Mouse (Mus musculus): ENCODE results near the gene Napsa. TPM values are rescaled to one million over a fixed set of nuclear protein-coding genes. Genes with fewer than 3 reads are reported as not detected.

The Napsa gene
- total RNA-seq, 1 experiment from 2014 or later = 55.1 TPM

DNA sequence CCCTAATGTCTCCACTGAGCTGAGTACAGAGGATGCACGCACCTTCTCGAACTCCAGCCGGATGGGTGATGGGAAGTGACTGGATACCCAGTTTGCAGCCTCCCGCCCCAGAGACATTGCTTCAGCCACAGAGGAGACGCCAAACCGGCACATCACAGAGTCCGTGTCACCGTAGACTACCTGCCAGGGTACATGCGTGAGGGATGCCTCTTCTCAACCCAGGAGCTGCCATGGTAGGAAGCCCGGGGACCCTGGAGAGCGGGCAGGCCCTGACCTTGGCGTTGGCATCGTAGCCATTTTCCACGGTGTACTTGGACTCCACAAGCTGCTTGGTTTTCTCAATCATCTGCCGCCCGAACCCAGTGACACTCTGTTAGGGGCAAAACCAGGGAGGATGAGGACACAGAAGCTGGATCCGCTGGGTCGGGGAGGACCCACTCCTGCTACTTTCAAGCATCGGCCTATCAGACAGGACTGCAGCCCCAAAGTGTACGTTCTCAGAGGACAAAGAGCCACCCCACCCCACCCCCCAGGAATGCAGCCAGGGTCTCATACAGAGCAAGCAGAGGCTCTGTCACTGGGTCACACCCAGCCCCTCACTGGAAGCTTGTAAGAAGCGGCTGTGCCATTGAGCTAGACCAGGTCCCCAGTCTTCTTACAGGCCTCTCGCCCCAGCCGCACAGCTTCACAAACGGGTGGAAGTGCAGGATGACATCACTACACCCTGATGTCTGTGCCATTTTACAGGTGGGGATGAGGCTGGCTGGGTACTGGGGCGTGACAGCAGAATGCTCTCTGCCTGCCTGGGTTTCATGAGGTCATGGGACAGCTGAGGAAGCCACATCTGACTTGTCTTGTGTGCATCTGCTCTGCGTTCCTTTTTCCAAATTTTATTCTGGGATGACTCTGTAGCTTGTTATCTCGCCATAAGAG lies 36.3 kb upstream of the Napsa start:
- no peak for ATAC-seq (replicated peaks in 1 of 2; ENCODE audit: insufficient read depth in 1 of 2, low FRiP score in 2 of 2, low TSS enrichment in 1 of 2, low read depth in 1 of 2, poor library complexity in 2 of 2, severe bottlenecking in 2 of 2)

GRCm38 (mm10) chr7:44536590-44536968 lies 35.6 kb upstream of the Napsa start:
- no peak for ATAC-seq (replicated peaks in 1 of 2; ENCODE audit: insufficient read depth in 1 of 2, low FRiP score in 2 of 2, low TSS enrichment in 1 of 2, low read depth in 1 of 2, poor library complexity in 2 of 2, severe bottlenecking in 2 of 2)

- ATAC-seq (replicated peaks in 1 of 2; ENCODE audit: insufficient read depth in 1 of 2, low FRiP score in 2 of 2, low TSS enrichment in 1 of 2, low read depth in 1 of 2, poor library complexity in 2 of 2, severe bottlenecking in 2 of 2) = no peak
These were observed 35.2 kb upstream of the Napsa start for GRCm38 (mm10) chr7:44537009-44537408.

- no peak for ATAC-seq (replicated peaks in 1 of 2; ENCODE audit: insufficient read depth in 1 of 2, low FRiP score in 2 of 2, low TSS enrichment in 1 of 2, low read depth in 1 of 2, poor library complexity in 2 of 2, severe bottlenecking in 2 of 2)
These were observed 34.7 kb upstream of the Napsa start for GRCm38 (mm10) chr7:44537496-44537895.

- ATAC-seq (replicated peaks in 1 of 2; ENCODE audit: insufficient read depth in 1 of 2, low FRiP score in 2 of 2, low TSS enrichment in 1 of 2, low read depth in 1 of 2, poor library complexity in 2 of 2, severe bottlenecking in 2 of 2) = no peak
These were observed 33.2 kb upstream of the Napsa start for GRCm38 (mm10) chr7:44538756-44539624.

- no peak for ATAC-seq (replicated peaks in 1 of 2; ENCODE audit: insufficient read depth in 1 of 2, low FRiP score in 2 of 2, low TSS enrichment in 1 of 2, low read depth in 1 of 2, poor library complexity in 2 of 2, severe bottlenecking in 2 of 2)
These were observed 29.6 kb upstream of the Napsa start for GRCm38 (mm10) chr7:44542555-44542954.

GRCm38 (mm10) chr7:44543071-44543470 lies 29.1 kb upstream of the Napsa start:
- no peak for ATAC-seq (replicated peaks in 1 of 2; ENCODE audit: insufficient read depth in 1 of 2, low FRiP score in 2 of 2, low TSS enrichment in 1 of 2, low read depth in 1 of 2, poor library complexity in 2 of 2, severe bottlenecking in 2 of 2)

- no peak for ATAC-seq (replicated peaks in 1 of 2; ENCODE audit: insufficient read depth in 1 of 2, low FRiP score in 2 of 2, low TSS enrichment in 1 of 2, low read depth in 1 of 2, poor library complexity in 2 of 2, severe bottlenecking in 2 of 2)
These were observed 25.9 kb upstream of the Napsa start for GRCm38 (mm10) chr7:44546274-44546673.

DNA sequence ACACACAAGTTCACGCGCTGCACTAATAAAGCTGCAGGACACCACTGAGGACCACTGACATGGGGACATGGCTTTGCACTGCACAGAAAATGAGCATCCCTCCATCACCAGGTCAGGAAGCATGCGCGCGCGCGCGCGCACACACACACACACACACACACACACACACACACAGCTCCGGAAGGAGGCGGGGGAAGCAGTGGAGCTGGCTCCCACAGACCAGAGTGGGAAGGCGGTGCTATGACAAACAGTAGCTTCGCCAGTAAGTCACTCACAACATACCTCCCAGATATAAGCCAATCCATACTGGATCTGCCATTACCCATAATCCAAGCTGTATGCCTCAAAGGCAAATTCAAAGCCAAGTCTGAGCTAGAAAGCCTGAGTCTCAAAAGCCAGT lies 25.1 kb upstream of the Napsa start:
- ATAC-seq (replicated peaks in 1 of 2; ENCODE audit: insufficient read depth in 1 of 2, low FRiP score in 2 of 2, low TSS enrichment in 1 of 2, low read depth in 1 of 2, poor library complexity in 2 of 2, severe bottlenecking in 2 of 2) = no peak

GRCm38 (mm10) chr7:44547725-44548124 lies 24.5 kb upstream of the Napsa start:
- ATAC-seq (replicated peaks in 1 of 2; ENCODE audit: insufficient read depth in 1 of 2, low FRiP score in 2 of 2, low TSS enrichment in 1 of 2, low read depth in 1 of 2, poor library complexity in 2 of 2, severe bottlenecking in 2 of 2) = no peak

DNA sequence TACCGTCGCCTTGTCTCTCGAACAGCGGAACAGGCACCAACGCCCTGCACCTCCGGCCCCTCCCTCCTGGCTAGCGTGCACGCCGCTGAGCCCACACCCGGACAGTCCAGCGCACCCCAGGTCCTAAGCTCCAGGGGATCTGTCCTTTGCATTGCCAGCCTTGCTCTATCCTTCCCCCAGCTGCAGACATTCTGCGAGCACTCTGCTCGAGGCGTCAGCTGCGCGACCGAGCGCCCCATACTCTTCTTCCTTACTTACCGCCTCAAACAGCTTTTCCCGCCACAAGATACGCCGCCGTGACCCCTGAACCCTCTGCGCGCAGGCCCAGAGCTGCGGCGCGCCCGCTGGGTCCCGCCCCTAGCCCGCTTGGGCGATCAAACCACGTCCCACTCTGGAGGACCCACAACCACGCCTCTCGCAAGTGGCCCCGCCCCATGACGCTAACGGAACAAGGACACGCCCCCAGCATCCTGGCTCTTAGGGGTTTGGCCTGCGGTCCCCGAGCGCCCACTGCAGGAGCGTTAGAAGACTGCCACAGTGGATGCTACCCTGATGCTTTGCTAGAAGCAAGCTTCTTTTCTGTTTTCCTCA lies 23.6 kb upstream of the Napsa start, which contains the start of gene Pold1:
Gene Pold1, minus strand, starts transcription at position 353 of the 591 bp plus-strand sequence.
- ATAC-seq (replicated peaks in 1 of 2; ENCODE audit: insufficient read depth in 1 of 2, low FRiP score in 2 of 2, low TSS enrichment in 1 of 2, low read depth in 1 of 2, poor library complexity in 2 of 2, severe bottlenecking in 2 of 2) = peak; percentile 84 to 85

- no peak for ATAC-seq (replicated peaks in 1 of 2; ENCODE audit: insufficient read depth in 1 of 2, low FRiP score in 2 of 2, low TSS enrichment in 1 of 2, low read depth in 1 of 2, poor library complexity in 2 of 2, severe bottlenecking in 2 of 2)
These were observed 22.4 kb upstream of the Napsa start for GRCm38 (mm10) chr7:44549621-44550408.

GRCm38 (mm10) chr7:44550409-44550678 lies 21.8 kb upstream of the Napsa start:
- ATAC-seq (replicated peaks in 1 of 2; ENCODE audit: insufficient read depth in 1 of 2, low FRiP score in 2 of 2, low TSS enrichment in 1 of 2, low read depth in 1 of 2, poor library complexity in 2 of 2, severe bottlenecking in 2 of 2) = no peak

- no peak for ATAC-seq (replicated peaks in 1 of 2; ENCODE audit: insufficient read depth in 1 of 2, low FRiP score in 2 of 2, low TSS enrichment in 1 of 2, low read depth in 1 of 2, poor library complexity in 2 of 2, severe bottlenecking in 2 of 2)
These were observed 20.9 kb upstream of the Napsa start for GRCm38 (mm10) chr7:44551301-44551700.

GRCm38 (mm10) chr7:44551731-44552130 lies 20.4 kb upstream of the Napsa start:
- ATAC-seq (replicated peaks in 1 of 2; ENCODE audit: insufficient read depth in 1 of 2, low FRiP score in 2 of 2, low TSS enrichment in 1 of 2, low read depth in 1 of 2, poor library complexity in 2 of 2, severe bottlenecking in 2 of 2) = no peak

- ATAC-seq (replicated peaks in 1 of 2; ENCODE audit: insufficient read depth in 1 of 2, low FRiP score in 2 of 2, low TSS enrichment in 1 of 2, low read depth in 1 of 2, poor library complexity in 2 of 2, severe bottlenecking in 2 of 2) = no peak
These were observed 19.9 kb upstream of the Napsa start for GRCm38 (mm10) chr7:44552141-44552908.

All from hematopoietic stem cell, adult 5-6 weeks (primary cell).